Comparison of ENCODE assay signal across 16 mouse cellular contexts in genomic region chr11:45460000-45460792, GRCm38 (mm10).
"Had no signal": no experiment of that assay in that cellular context is flagged by ENCODE, and none has a peak within 500 bp of the region (broad histone marks: within the 10 kb centered on the region; RNA-seq: fewer than 3 reads in every experiment).

No protein-coding gene starts in this region.

- H3K4me2 ChIP-seq: liver, embryonic 15.5 days; lung, embryonic 15.5 days; midbrain, embryonic 11.5 days; neural tube, embryonic 12.5 days had no signal

- H3K4me3 ChIP-seq: liver, embryonic 15.5 days; lung, embryonic 15.5 days; megakaryocyte, embryonic 14.5 days; neural tube, embryonic 12.5 days had no signal

- ATAC-seq: liver, postnatal 0 days; lung, postnatal 0 days had no signal

- H3K27ac ChIP-seq: liver, embryonic 15.5 days; lung, embryonic 15.5 days; macrophage; neural tube, embryonic 12.5 days had no signal

- H3K27me3 ChIP-seq: liver, embryonic 15.5 days; lung, embryonic 15.5 days; megakaryocyte, embryonic 14.5 days; neural tube, embryonic 12.5 days had no signal

- DNase-seq: liver, postnatal 0 days; lung, adult 2 months; lung, postnatal 14 days; lung, postnatal 36 days; midbrain, embryonic 14.5 days; right cerebral cortex, postnatal 14 days; thymus, adult 2 months; thymus, postnatal 25 days; thymus, postnatal 4 days had no signal

- H3K9ac ChIP-seq: liver, embryonic 15.5 days; liver, postnatal 0 days; lung, embryonic 15.5 days; neural tube, embryonic 12.5 days had no signal

- H3K36me3 ChIP-seq: liver, embryonic 15.5 days; lung, embryonic 15.5 days; neural tube, embryonic 12.5 days had no signal

- H3K9me3 ChIP-seq: liver, embryonic 15.5 days; lung, embryonic 15.5 days; neural tube, embryonic 12.5 days had no signal

- H3K4me1 ChIP-seq: liver, embryonic 15.5 days; megakaryocyte, embryonic 14.5 days; neural tube, embryonic 12.5 days had no signal
